Mouse (Mus musculus): Measurements from ENCODE around the gene Dpt.
A peak's percentile ranks its signal among the peaks of the same experiment; 100 is the strongest.
"Not testable (repeated sequence)": the region's sequence is repeated elsewhere in the genome, so short reads cannot be mapped to it uniquely, and the experiment has no call there.

Gene Dpt

GRCm38 (mm10) chr1:164821307-164821706, 24.9 kb downstream of the Dpt start:
- DNase-seq (ENCODE audit: low spot score in 2 of 2): no peak

GRCm38 (mm10) chr1:164821821-164822220, 25.4 kb downstream of the Dpt start:
- no peak for DNase-seq (ENCODE audit: low spot score in 2 of 2)

- no peak for DNase-seq (ENCODE audit: low spot score in 2 of 2)
Measured at GRCm38 (mm10) chr1:164822268-164822667, 25.8 kb downstream of the Dpt start.

- DNase-seq (ENCODE audit: low spot score in 2 of 2): no peak
Measured at GRCm38 (mm10) chr1:164824896-164825295, 28.5 kb downstream of the Dpt start.

GRCm38 (mm10) chr1:164829881-164830280, 33.4 kb downstream of the Dpt start:
- no peak for DNase-seq (ENCODE audit: low spot score in 2 of 2)

GRCm38 (mm10) chr1:164832459-164832858, 36.0 kb downstream of the Dpt start:
- no peak for DNase-seq (ENCODE audit: low spot score in 2 of 2)

- DNase-seq (ENCODE audit: low spot score in 2 of 2): peak; percentile 36 to 41
Measured at GRCm38 (mm10) chr1:164848616-164849265, 52.3 kb downstream of the Dpt start.

- not testable (repeated sequence) for DNase-seq (ENCODE audit: low spot score in 2 of 2)
Measured at GRCm38 (mm10) chr1:164855700-164856099, 59.3 kb downstream of the Dpt start.

- no peak for DNase-seq (ENCODE audit: low spot score in 2 of 2)
Measured at GRCm38 (mm10) chr1:164859952-164860351, 63.5 kb downstream of the Dpt start.

GRCm38 (mm10) chr1:164860782-164861181, 64.3 kb downstream of the Dpt start:
- DNase-seq (ENCODE audit: low spot score in 2 of 2): no peak

GRCm38 (mm10) chr1:164861501-164861900, 65.1 kb downstream of the Dpt start:
- no peak for DNase-seq (ENCODE audit: low spot score in 2 of 2)

- no peak for DNase-seq (ENCODE audit: low spot score in 2 of 2)
Measured at GRCm38 (mm10) chr1:164862946-164863883, 66.8 kb downstream of the Dpt start.

GRCm38 (mm10) chr1:164864666-164865065, 68.2 kb downstream of the Dpt start:
- DNase-seq (ENCODE audit: low spot score in 2 of 2): no peak

GRCm38 (mm10) chr1:164870694-164871093, 74.2 kb downstream of the Dpt start:
- DNase-seq (ENCODE audit: low spot score in 2 of 2): no peak

Data from frontal cortex, postnatal 36 days (tissue).